Mouse (Mus musculus) kidney, adult 9 months (tissue): ENCODE results near the gene Hist1h2ba.

Experiments
- DNase-seq: peaks from one replicate; pipeline ENCODE4 v3.0.0; 2022

Gene Hist1h2ba

DNA sequence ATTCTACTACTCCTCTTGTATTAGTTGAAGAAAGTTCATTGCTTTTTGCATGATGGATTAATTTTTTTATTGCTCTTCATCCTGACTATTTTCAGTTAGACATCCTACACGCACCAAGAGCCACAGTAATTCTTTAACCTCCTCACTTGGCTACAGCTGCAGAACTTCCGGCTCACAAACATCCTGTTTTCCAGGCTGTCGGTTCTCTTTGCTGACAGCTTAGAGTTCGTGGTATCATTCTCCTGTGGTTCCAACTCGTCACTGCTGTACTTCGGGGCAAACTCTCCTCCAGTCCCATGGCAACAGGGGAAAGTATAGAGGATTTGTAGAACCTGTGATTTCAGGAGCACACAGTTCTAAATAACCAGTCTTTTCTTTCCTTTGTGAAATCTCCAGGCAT lies 35.7 kb downstream of the Hist1h2ba start:
- peak; percentile 58 for DNase-seq

DNA sequence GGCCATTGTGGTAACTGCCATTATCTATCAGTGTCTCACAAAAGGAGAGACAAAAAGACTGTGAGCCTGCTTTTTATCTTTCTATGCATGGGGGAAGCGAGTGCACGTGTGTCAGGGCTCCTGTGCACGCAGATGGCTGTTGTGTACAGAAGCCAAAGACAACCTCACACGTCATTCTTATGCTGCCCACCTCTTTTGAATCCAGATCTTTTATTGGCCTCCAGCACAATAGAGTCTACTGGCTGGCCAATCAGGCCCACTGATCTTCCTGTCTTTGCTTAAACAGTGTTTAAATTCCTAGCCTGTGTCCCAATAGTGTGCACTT lies 40.7 kb downstream of the Hist1h2ba start:
- no peak for DNase-seq

DNA sequence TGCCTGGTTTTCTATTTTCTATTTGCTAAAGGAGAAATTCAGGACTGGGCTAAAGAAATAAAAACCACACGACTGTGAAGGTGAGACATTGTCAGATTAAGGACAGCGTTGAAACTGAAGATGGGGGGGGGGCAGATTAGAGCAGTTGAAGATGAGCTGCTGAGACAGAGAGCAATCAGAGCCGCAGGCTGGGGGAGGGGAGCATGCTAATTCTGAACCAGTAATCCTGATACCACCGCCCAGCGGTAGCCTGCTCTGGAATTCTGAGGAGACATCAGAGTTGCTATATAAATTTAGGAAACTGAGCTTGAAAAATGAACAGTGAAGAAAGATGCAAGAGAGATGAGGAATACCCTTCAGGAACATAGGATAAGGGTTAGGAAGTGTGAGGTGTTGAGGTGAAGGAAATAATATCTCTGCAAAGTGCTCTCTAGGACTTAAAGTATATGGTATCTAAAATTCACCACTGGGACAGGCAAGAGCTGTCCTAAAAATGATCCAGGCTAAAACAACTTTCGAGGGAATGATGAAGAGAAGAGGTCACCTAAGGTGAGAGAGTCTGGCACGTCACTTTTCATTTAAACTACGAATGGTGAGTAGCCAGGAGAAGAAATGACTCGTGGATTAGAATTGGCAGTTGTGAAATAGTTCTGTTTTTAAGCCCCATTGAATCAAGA lies 41.2 kb downstream of the Hist1h2ba start:
- no peak for DNase-seq

DNA sequence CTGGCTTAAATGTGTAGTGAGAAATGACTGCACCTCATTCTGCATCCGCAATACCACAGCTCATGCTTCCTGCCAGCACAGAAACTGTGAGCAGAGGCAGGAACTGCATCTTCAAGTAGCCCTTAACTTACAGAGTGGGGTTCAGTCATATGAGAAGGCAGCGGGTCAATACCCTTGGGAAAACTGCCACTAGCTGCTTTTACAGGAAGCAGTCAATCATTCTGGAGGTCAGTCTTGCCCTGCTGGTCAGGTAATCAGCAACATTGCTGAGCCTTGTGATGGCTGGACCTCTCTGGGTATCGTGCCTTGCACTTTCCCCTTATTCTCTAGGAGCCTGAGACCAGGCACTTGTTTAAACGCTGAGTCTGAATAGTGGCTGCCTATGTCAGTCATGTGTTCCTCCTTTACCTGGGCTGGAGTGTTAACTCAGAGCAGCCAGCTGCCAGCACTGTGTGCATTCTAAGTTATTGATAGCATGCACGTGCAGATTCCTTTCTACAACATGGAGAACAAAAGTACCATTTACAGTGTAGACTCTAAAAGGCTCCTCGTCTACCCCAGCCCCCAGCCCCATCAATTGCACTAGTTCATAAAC lies 44.8 kb downstream of the Hist1h2ba start:
- DNase-seq, result peak; percentile 82

DNA sequence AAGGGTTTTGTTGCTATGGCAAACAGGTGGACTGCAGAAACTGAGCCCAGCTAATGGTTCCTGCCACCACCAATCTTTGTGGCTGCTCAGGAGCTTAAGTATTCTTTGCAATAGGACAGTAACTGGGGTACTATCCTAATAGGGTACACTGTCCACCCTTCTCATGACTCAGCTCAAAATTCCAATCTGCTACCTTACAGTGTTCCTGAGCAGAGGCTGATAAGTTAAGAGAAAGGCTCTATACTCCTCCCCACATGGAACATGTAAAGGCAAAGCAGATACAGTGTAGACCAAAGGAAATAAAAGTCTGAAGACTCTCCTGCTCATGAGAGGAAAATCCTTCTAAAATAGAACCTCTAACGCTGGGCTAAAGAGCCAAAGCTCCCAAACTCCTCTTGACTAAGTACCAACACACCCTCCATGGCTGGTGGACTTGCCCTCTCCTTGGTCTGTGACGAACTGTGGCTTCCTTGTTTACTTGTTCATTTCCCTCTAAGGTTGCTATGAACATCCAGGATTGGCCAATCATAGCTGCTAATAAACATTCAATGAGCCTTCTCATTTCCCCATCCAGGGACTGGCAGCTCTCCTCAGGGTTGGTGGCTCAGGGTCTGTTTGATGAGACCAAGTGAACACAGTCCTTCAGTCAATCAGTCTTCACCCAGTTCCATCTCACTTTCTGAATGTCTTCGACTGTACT lies 46.8 kb downstream of the Hist1h2ba start:
- no peak for DNase-seq

DNA sequence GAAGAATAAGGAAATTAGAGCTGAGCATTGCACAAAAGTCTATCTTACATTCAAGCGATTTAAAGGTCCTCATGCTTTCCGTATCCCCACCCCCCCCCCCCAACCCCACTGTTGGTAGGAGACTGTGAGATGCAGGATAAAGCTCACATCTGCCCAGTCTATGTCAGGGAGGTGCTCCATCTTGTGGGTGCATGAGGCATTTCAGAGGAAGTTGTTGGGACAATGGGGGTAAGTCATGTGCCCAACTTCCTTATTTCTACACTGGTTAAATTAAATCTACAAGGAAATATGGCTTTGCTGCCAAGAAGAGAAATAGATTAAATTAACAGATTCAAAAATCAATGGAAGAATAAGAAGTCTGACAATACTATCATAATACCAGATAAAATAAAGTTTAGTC lies 48.4 kb downstream of the Hist1h2ba start:
- DNase-seq, result no peak
